Mouse (Mus musculus) lung, embryonic 15.5 days (tissue): ENCODE data around the gene Smyd3. TPM values are rescaled to one million over a fixed set of nuclear protein-coding genes. Genes with fewer than 3 reads are reported as not detected.

Source experiments
- ATAC-seq: fragments of 200-750 bp; cut with Nextera tagmentation; 2 replicates; pipeline ENCODE4 v1.8.0; 2017; ENCODE audit warnings: moderate number of reproducible peaks, borderline replicate concordance; ENCODE audit not compliant: low FRiP score, low TSS enrichment; ENCODE audit errors: extremely low read depth
- H3K27ac ChIP-seq: fragments of 300-500 bp; sonication (generic); 2 replicates; pipeline ENCODE4 v1.5.1; 2015; ENCODE audit warnings: moderate library complexity, mild to moderate bottlenecking, inconsistent platforms
- H3K27me3 ChIP-seq: fragments of 300-500 bp; sonication (generic); 2 replicates; pipeline ENCODE4 v1.6.1; 2015; ENCODE audit warnings: inconsistent platforms
- H3K36me3 ChIP-seq: fragments of 300-500 bp; sonication (generic); 2 replicates; pipeline ENCODE4 v1.6.1; 2015; ENCODE audit warnings: inconsistent platforms
- H3K4me1 ChIP-seq: fragments of 300-500 bp; sonication (generic); 2 replicates; pipeline ENCODE4 v1.6.1; 2015; ENCODE audit warnings: inconsistent platforms
- H3K4me2 ChIP-seq: fragments of 300-500 bp; sonication (generic); 2 replicates; pipeline ENCODE4 v1.6.1; 2015; ENCODE audit warnings: inconsistent platforms, mild to moderate bottlenecking, moderate library complexity
- H3K4me3 ChIP-seq: fragments of 300-500 bp; sonication (generic); 2 replicates; pipeline ENCODE4 v1.5.1; 2015; ENCODE audit warnings: mild to moderate bottlenecking, inconsistent platforms
- H3K9ac ChIP-seq: fragments of 300-500 bp; sonication (generic); 2 replicates; pipeline ENCODE4 v1.6.1; 2015; ENCODE audit warnings: inconsistent platforms
- H3K9me3 ChIP-seq: fragments of 300-500 bp; sonication (generic); 2 replicates; pipeline ENCODE4 v1.6.1; 2016; ENCODE audit warnings: inconsistent platforms
- whole genome bisulfite sequencing: fragments of 180-500 bp; shearing (Covaris S2); methylation state at CpG from one replicate; pipeline ENCODE4 v1.1.7; 2015; 5-methylcytosine and 5-hydroxymethylcytosine counted together
- polyA plus RNA-seq: library from polyadenylated mRNA; unstranded; fragments of >200 nt; fragmentation: Nextera tagmentation; extraction: Ambion mirVana; gene quantifications from 2 replicates; pipeline ENCODE4 v1.2.1, GENCODE M21; 2015

Smyd3 gene
- polyA plus RNA-seq, 1 experiment from 2014 or later: 18.3 TPM

GRCm38 (mm10) chr1:179198517-179199200 lies 319.2 kb downstream of the Smyd3 start:
- no peak overlapping the region for H3K4me2 ChIP-seq
- no peaks in the 10 kb centered on the region for H3K36me3 ChIP-seq
- WGBS: 76% methylated on average over 9 of the region's 9 CpGs
- H3K27ac ChIP-seq: peak overlapping the region; percentile 53
- H3K9me3 ChIP-seq: no peaks in the 10 kb centered on the region
- no peak overlapping the region for H3K4me3 ChIP-seq
- ATAC-seq: no peak
- H3K9ac ChIP-seq: no peak overlapping the region
- no peaks in the 10 kb centered on the region for H3K27me3 ChIP-seq
- H3K4me1 ChIP-seq: peaks cover 15% of the 10 kb centered on the region

- 0 out of 2 replicates have a peak, but pooled peaks have one; percentile 33 for ATAC-seq
- Histone ChIP-seq H3K36me3 (no peaks in the 10 kb centered on the region), H3K9ac (no peak overlapping the region), H3K4me3 (no peak overlapping the region), H3K4me2 (no peak overlapping the region), H3K27ac (peak overlapping the region; percentile 53), H3K9me3 (no peaks in the 10 kb centered on the region), H3K27me3 (no peaks in the 10 kb centered on the region), H3K4me1 (peaks cover 15% of the 10 kb centered on the region)
- WGBS: 44% methylated on average over 11 of the region's 11 CpGs
Observed at GRCm38 (mm10) chr1:179197821-179198516, 319.9 kb downstream of the Smyd3 start.

DNA sequence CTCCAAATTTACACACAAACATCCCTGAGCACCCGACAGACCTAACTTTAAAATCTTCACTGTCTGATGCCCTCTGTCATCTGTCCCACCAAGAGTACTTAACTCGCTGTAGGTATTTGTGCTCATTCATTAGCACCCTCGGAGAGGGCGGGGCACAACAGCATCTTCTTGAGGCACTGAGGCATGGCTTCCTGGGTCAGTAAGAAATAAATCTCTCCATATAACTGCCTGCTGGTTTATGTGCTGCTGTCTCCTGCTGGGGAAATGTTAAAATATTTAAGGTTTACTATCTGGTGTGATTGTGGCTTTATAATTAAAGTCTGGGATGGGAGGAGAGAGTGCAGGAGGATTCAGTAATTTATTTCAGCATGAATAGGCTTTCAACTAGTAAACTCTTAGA lies 320.7 kb downstream of the Smyd3 start:
- Histone ChIP-seq H3K4me1 (peaks cover 15% of the 10 kb centered on the region), H3K4me3 (no peak overlapping the region), H3K4me2 (no peak overlapping the region), H3K36me3 (no peaks in the 10 kb centered on the region), H3K27me3 (no peaks in the 10 kb centered on the region), H3K9me3 (no peaks in the 10 kb centered on the region), H3K9ac (no peak overlapping the region), H3K27ac (no peak overlapping the region)
- no peak for ATAC-seq
- WGBS: 71% methylated on average over 4 of the region's 4 CpGs

DNA sequence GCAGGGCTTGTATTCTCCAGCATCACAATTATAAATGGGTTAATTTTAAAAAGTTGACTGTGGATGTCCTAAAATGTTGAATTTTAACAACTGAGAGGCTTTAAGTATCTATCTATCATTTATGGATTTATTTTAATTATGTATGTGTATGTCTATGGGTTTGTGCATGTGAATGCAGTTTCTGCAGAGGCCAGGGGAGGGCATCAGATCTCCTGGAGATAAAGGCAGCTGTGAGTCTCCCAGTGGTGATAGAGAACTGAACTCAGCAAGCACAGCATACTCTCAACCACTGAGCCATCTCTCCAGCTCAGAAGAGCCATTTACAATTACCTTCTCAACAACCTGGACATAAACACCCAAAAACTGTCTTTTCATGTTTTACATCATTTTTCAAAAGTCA lies 321.4 kb downstream of the Smyd3 start:
- Histone ChIP-seq H3K36me3 (no peaks in the 10 kb centered on the region), H3K4me2 (no peak overlapping the region), H3K27me3 (no peaks in the 10 kb centered on the region), H3K4me3 (no peak overlapping the region), H3K9ac (no peak overlapping the region), H3K4me1 (peaks cover 15% of the 10 kb centered on the region), H3K9me3 (no peaks in the 10 kb centered on the region), H3K27ac (no peak overlapping the region)
- ATAC-seq: no peak

DNA sequence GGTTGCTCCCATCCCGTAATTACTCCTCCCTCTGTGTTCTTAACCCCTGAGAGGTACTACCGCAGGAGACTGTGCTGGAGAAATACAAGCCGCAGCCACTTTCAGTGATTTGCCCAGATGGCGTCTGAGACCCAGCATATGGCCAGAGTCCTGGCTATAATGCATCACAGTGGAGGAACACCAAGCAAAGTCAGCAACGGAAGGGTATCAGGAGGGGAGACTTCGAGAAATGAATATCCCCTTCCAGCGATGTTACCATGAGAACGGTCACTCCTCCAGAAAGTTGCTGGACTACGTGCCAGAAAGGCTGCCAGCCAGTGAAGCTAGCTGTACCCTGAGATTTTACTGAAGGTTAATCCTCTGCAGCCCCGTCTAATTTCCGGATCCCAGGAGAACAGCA lies 325.1 kb downstream of the Smyd3 start:
- Histone ChIP-seq H3K9ac (no peak overlapping the region), H3K4me2 (no peak overlapping the region), H3K4me3 (no peak overlapping the region), H3K4me1 (peaks cover 13% of the 10 kb centered on the region), H3K27me3 (no peaks in the 10 kb centered on the region), H3K9me3 (no peaks in the 10 kb centered on the region), H3K36me3 (no peaks in the 10 kb centered on the region), H3K27ac (no peak overlapping the region)
- 87% methylated on average over 11 of the region's 11 CpGs for whole genome bisulfite sequencing
- ATAC-seq: no peak

GRCm38 (mm10) chr1:179190837-179191236 lies 327.0 kb downstream of the Smyd3 start:
- peak; percentile 81; the same call in 1 of the 2 replicates for ATAC-seq
- no peak overlapping the region for H3K9ac ChIP-seq
- no peak overlapping the region for H3K4me2 ChIP-seq
- no peaks in the 10 kb centered on the region for H3K27me3 ChIP-seq
- H3K27ac ChIP-seq: peak overlapping the region; percentile 35; the same call in 1 of the 2 replicates
- H3K36me3 ChIP-seq: no peaks in the 10 kb centered on the region
- H3K4me3 ChIP-seq: no peak overlapping the region
- H3K9me3 ChIP-seq: no peaks in the 10 kb centered on the region
- H3K4me1 ChIP-seq: peaks cover 10% of the 10 kb centered on the region
- WGBS: 25% methylated on average over 2 of the region's 2 CpGs

- H3K4me3 ChIP-seq: no peak overlapping the region
- no peak overlapping the region for H3K4me2 ChIP-seq
- H3K36me3 ChIP-seq: no peaks in the 10 kb centered on the region
- ATAC-seq: no peak
- H3K4me1 ChIP-seq: peaks cover 10% of the 10 kb centered on the region
- 90% methylated on average over 3 of the region's 3 CpGs for WGBS
- no peaks in the 10 kb centered on the region for H3K9me3 ChIP-seq
- no peak overlapping the region for H3K27ac ChIP-seq
- H3K27me3 ChIP-seq: no peaks in the 10 kb centered on the region
- no peak overlapping the region for H3K9ac ChIP-seq
Observed at GRCm38 (mm10) chr1:179187171-179187570, 330.7 kb downstream of the Smyd3 start.

DNA sequence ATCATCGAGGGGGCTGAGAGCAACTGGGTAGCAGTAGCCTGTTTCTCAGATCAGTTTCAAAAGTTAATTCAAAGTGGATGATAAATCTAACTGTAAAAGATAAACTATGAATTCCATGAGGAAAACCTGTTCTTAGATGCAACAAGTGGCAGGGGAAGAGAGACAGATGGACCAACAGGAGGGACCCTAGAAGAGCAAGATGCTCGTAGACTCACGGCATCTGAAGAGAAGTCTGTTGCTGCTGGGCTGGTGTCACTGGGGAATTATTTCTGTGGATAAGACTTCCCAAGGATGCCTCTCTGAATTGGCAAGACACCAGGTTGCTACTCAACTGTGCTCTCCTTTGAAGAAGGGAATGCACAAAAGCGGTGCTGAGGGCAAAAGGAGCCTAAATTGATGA lies 333.2 kb downstream of the Smyd3 start:
- Histone ChIP-seq H3K27ac (no peak overlapping the region), H3K4me3 (no peak overlapping the region), H3K4me2 (no peak overlapping the region), H3K9me3 (no peaks in the 10 kb centered on the region), H3K4me1 (no peaks in the 10 kb centered on the region), H3K27me3 (no peaks in the 10 kb centered on the region), H3K9ac (no peak overlapping the region), H3K36me3 (no peaks in the 10 kb centered on the region)
- no peak for ATAC-seq
- 78% methylated on average over 4 of the region's 4 CpGs for WGBS

DNA sequence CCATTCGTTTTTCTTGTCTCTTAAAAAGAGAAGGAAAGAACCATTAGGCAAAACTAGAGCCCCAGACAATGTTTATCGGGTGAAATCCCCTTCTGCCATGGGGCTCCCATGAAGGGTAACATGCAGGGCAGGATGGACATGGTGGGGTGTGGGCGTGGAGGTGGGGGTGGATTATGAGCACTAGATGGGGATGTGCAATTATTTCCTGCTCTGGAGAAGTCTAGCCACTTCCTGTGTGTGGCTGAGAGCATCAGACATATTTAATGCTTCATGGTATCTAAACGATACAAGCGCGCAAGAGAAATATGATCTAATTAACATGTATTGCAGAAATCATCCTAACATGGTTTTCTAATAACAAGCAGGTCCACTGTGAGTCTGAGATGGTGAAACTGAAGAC lies 334.3 kb downstream of the Smyd3 start:
- H3K4me2 ChIP-seq: no peak overlapping the region
- no peak for ATAC-seq
- H3K9ac ChIP-seq: no peak overlapping the region
- no peak overlapping the region for H3K4me3 ChIP-seq
- H3K27me3 ChIP-seq: no peaks in the 10 kb centered on the region
- no peaks in the 10 kb centered on the region for H3K36me3 ChIP-seq
- H3K27ac ChIP-seq: no peak overlapping the region
- 69% methylated on average over 6 of the region's 6 CpGs for WGBS
- H3K9me3 ChIP-seq: no peaks in the 10 kb centered on the region
- no peaks in the 10 kb centered on the region for H3K4me1 ChIP-seq

- WGBS: 63% methylated on average over 3 of the region's 3 CpGs
Observed at GRCm38 (mm10) chr1:179180546-179180945, 337.3 kb downstream of the Smyd3 start.

DNA sequence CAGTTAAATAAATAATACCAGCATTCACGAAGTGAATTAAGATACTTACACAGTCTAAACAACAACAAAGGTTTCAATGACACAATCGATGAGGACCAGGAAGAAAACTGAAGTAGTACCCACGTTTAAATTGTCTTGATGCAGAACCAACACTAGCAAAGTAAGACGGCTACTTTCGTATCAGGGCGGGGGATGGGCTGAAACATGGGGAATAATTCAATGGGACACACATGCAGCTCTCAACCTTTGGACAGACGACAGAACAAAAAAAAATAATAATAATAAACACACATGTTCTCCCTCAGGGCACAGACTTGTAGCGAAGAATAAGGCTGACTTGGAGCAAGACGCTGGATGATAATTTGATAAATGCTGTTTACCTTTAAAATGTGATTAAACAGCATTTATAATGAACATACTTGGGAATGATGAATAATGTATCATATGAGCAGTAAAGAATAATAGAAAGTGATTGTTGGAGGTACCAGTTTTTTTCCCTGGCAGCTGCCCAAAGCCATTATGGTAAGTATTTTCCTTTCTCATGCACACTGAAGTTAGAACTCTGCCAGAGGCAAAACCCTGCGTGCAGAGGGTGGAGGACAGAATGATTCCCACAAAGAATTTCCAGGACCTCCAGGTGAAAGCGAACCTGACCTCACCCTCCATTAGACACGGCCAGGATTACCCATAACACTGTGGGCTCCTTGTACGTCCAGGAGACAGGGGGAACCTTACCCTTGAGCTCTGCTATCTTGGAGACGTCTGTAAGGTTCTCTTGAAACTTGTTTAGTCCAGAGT lies 340.8 kb downstream of the Smyd3 start:
- Histone ChIP-seq H3K4me2 (no peak overlapping the region), H3K9me3 (no peaks in the 10 kb centered on the region), H3K36me3 (no peaks in the 10 kb centered on the region), H3K27me3 (no peaks in the 10 kb centered on the region), H3K27ac (no peak overlapping the region), H3K9ac (no peak overlapping the region), H3K4me3 (no peak overlapping the region), H3K4me1 (peaks cover 13% of the 10 kb centered on the region; the same call in 1 of the 2 replicates)
- 51% methylated on average over 14 of the region's 14 CpGs for WGBS
- ATAC-seq: no peak

More at GRCm38 (mm10) chr1:179180546-179180945, 337.3 kb downstream of the Smyd3 start:
- no peaks in the 10 kb centered on the region for H3K9me3 ChIP-seq
- H3K4me3 ChIP-seq: no peak overlapping the region
- no peaks in the 10 kb centered on the region for H3K36me3 ChIP-seq
- peaks cover 13% of the 10 kb centered on the region; the same call in 1 of the 2 replicates for H3K4me1 ChIP-seq
- H3K9ac ChIP-seq: no peak overlapping the region
- no peak overlapping the region for H3K4me2 ChIP-seq
- no peak for ATAC-seq
- no peak overlapping the region for H3K27ac ChIP-seq
- no peaks in the 10 kb centered on the region for H3K27me3 ChIP-seq

- peaks cover 13% of the 10 kb centered on the region; the same call in 1 of the 2 replicates for H3K4me1 ChIP-seq
- no peak overlapping the region for H3K4me3 ChIP-seq
- no peak overlapping the region for H3K4me2 ChIP-seq
- H3K27me3 ChIP-seq: no peaks in the 10 kb centered on the region
- no peaks in the 10 kb centered on the region for H3K36me3 ChIP-seq
- no peak overlapping the region for H3K9ac ChIP-seq
- no peak overlapping the region for H3K27ac ChIP-seq
- ATAC-seq: no peak
- no peaks in the 10 kb centered on the region for H3K9me3 ChIP-seq
- 53% methylated on average over 4 of the region's 4 CpGs for WGBS
Observed at GRCm38 (mm10) chr1:179174241-179174640, 343.6 kb downstream of the Smyd3 start.
